Mouse (Mus musculus): ENCODE data around the gene Erc2. TPM values are rescaled to one million over a fixed set of nuclear protein-coding genes. Genes with fewer than 3 reads are reported as not detected.
"Not testable (repeated sequence)": the region's sequence is repeated elsewhere in the genome, so short reads cannot be mapped to it uniquely, and the experiment has no call there.

The Erc2 gene
- 0.90 TPM for polyA plus RNA-seq (2012; fragmentation: generic; extraction: Trizol)
- long read RNA-seq, experiment 1: 0 reads
- long read RNA-seq, experiment 2, partial matches to known transcripts: 0 of 2 reads
- long read RNA-seq, experiment 2, other reads (novel, unspliced or antisense): 2 of 2 reads

DNA sequence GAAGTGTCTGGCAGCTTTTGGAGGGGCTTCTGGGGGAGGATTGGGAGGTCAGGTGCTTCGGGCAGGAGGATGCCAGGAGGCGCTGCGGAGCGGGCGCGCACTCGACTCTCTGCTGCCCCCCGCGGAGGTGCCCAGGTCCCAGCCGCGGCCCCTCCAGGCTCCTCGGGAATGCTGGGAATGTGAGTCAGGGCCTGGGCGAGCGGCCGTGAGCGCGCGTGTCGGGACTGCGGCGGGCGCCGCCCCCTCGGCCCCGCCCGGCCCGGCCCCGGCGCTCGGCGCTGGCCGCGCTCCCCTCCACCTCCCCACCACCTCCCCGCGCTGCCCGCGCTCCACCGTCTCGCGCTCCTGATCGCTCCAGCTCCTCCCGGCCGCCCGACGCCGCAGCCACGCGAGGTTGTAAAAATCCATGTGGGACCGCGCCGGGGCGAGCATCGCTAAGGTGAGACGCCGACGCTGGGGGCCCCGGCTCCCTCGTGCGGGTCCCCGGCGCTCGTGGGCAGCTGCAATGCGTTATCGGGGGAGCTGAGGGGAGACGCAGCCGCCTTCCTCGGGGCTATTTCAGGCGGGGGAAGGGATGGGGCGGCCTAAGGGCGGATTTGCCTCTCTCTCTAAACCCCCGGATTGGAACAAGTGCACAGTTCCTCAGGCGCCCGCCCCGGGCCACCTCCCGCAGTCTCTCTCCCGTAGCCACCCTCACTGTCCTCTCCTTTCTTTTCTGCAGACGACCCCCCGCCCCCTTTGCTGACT is at the start of gene Erc2:
Gene Erc2, plus strand, starts transcription at position 253 of the 747 bp plus-strand sequence.
- Histone ChIP-seq H3K79me2 (ENCODE audit: control insufficient read depth, insufficient read depth) (no peaks in the 10 kb centered on the region), H3ac (ENCODE audit: control insufficient read depth, insufficient read length, low read depth) (peak within 1 kb of the TSS; percentile 22), H3K79me3 (ENCODE audit: low read depth) (no peaks in the 10 kb centered on the region), H3K27me3 (ENCODE audit: control insufficient read depth, insufficient read depth, insufficient read length) (peaks cover 14% of the 10 kb centered on the region), H3K36me3 (ENCODE audit: control insufficient read depth, insufficient read depth) (no peaks in the 10 kb centered on the region), H3K4me3 (ENCODE audit: insufficient read depth, poor library complexity, severe bottlenecking) (peak within 1 kb of the TSS; percentile 32)
- TF ChIP-seq FOSL1 (IDR thresholded peaks at IDR 0.05; ENCODE audit: insufficient read depth, low read length, poor library complexity, severe bottlenecking): no peak
- TF ChIP-seq CTCF (IDR thresholded peaks at IDR 0.05; ENCODE audit: control insufficient read depth, insufficient read depth, insufficient read length): peak; percentile 45
- no peak for TF ChIP-seq MAX (IDR thresholded peaks at IDR 0.05)

DNA sequence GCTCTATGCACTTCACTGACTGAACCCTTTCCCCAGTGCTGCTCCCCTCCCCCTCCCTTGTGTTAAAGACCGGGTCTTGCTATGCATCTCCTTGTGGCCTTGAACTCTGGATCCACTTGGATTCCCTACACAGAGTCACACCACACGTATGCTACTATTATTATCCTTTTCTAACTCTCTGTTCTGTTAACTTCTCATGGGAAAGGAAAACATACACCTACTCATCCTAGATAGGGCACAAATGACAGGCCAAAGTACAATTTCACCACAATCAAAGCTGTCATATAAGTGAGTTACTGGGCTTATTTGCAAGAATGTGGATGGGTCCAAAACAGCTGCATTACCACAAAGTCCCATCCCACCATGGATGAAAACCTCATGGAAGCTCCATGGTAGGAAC is 43.8 kb upstream of the Erc2 start:
- Histone ChIP-seq H3K79me2 (ENCODE audit: control insufficient read depth, insufficient read depth) (no peaks in the 10 kb centered on the region), H3K79me3 (ENCODE audit: low read depth) (no peaks in the 10 kb centered on the region), H3K36me3 (ENCODE audit: control insufficient read depth, insufficient read depth) (no peaks in the 10 kb centered on the region), H3K4me3 (ENCODE audit: insufficient read depth, poor library complexity, severe bottlenecking) (no peak overlapping the region), H3ac (ENCODE audit: control insufficient read depth, insufficient read length, low read depth) (no peak overlapping the region), H3K27me3 (ENCODE audit: control insufficient read depth, insufficient read depth, insufficient read length) (no peaks in the 10 kb centered on the region)
- TF ChIP-seq MAX (IDR thresholded peaks at IDR 0.05) (no peak), MYOG (IDR thresholded peaks at IDR 0.05; ENCODE audit: control insufficient read depth, extremely low read depth, insufficient read length) (no peak), FOSL1 (IDR thresholded peaks at IDR 0.05; ENCODE audit: insufficient read depth, low read length, poor library complexity, severe bottlenecking) (no peak), CTCF (IDR thresholded peaks at IDR 0.05; ENCODE audit: control insufficient read depth, insufficient read depth, insufficient read length) (no peak), MYOD1 (IDR thresholded peaks at IDR 0.05; ENCODE audit: control insufficient read depth, insufficient read length, low read depth) (no peak), USF1 (IDR thresholded peaks at IDR 0.05; ENCODE audit: low read depth) (no peak), CEBPB (IDR thresholded peaks at IDR 0.05; ENCODE audit: low read depth) (no peak)

DNA sequence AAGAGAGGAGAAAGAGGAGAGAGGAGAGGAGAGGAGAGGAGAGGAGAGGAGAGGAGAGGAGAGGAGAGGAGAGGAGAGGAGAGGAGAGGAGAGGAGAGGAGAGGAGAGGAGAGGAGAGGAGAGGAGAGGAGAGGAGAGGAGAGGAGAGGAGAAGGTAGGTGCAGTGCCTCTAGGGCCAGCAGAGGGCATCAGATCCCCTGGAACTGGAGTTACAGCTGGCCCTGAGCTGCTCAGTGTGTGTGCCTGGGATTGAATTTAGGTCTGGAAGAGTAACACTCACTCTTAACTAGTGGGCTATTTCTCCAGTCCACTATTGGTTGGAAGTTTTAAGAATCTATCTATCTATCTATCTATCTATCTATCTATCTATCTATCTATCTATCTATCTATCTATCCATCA is 32.6 kb upstream of the Erc2 start:
- not testable (repeated sequence) for H3K4me3 ChIP-seq (ENCODE audit: insufficient read depth, poor library complexity, severe bottlenecking); H3K27me3 ChIP-seq (ENCODE audit: control insufficient read depth, insufficient read depth, insufficient read length); H3K79me3 ChIP-seq (ENCODE audit: low read depth); H3K79me2 ChIP-seq (ENCODE audit: control insufficient read depth, insufficient read depth); H3ac ChIP-seq (ENCODE audit: control insufficient read depth, insufficient read length, low read depth); H3K36me3 ChIP-seq (ENCODE audit: control insufficient read depth, insufficient read depth)

DNA sequence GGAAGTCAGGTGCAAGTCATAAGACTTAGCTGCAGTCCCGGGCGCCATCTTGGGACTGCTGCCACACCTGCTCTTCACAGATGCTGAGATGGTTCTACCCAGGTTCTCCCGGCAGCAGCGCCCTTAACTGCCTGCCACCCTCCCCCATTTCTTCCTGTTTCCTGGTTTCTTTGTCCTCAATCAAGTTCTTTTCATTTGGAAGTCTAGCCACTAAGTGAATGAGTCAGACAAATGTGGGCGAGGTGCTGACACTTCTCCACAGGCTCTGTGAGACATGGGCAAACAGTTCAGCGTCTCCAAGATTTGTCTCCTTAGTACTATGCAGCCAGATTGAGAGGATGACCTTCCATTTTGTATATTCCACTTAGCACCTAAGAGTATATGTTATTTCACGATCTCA is 30.1 kb upstream of the Erc2 start:
- H3K79me3 ChIP-seq (ENCODE audit: low read depth): no peaks in the 10 kb centered on the region
- no peaks in the 10 kb centered on the region for H3K27me3 ChIP-seq (ENCODE audit: control insufficient read depth, insufficient read depth, insufficient read length)
- H3K4me3 ChIP-seq (ENCODE audit: insufficient read depth, poor library complexity, severe bottlenecking): no peak overlapping the region
- no peaks in the 10 kb centered on the region for H3K36me3 ChIP-seq (ENCODE audit: control insufficient read depth, insufficient read depth)
- no peak overlapping the region for H3ac ChIP-seq (ENCODE audit: control insufficient read depth, insufficient read length, low read depth)
- H3K79me2 ChIP-seq (ENCODE audit: control insufficient read depth, insufficient read depth): no peaks in the 10 kb centered on the region
- no peak for TF ChIP-seq MYOD1 (IDR thresholded peaks at IDR 0.05; ENCODE audit: control insufficient read depth, insufficient read length, low read depth)
- no peak for TF ChIP-seq FOSL1 (IDR thresholded peaks at IDR 0.05; ENCODE audit: insufficient read depth, low read length, poor library complexity, severe bottlenecking)

DNA sequence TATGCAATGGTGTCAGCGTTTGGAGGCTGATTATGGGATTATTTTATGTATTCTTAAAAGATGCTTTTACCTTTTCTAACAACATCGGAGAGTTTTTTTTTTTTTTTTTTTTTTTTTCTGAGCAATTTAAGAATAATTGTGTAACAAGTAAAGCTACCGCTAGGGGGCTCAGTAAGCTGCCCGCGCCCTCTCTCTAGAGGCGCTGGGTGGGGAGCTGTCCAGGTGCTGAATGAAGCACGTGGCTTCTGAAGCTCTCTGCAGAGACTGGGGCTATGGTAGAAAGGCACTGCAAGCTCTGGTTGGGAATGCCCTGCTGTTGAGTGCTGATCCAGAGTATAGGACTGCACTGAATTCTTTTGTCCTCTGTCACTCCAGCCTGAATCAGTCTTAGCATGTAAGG is 26.0 kb upstream of the Erc2 start:
- no peaks in the 10 kb centered on the region for H3K79me3 ChIP-seq (ENCODE audit: low read depth)
- TF ChIP-seq CTCF (IDR thresholded peaks at IDR 0.05; ENCODE audit: control insufficient read depth, insufficient read depth, insufficient read length) (no peak), MAX (IDR thresholded peaks at IDR 0.05) (peak; percentile 97), FOSL1 (IDR thresholded peaks at IDR 0.05; ENCODE audit: insufficient read depth, low read length, poor library complexity, severe bottlenecking) (no peak), CEBPB (IDR thresholded peaks at IDR 0.05; ENCODE audit: low read depth) (no peak), USF1 (IDR thresholded peaks at IDR 0.05; ENCODE audit: low read depth) (peak; percentile 69), MYOG (IDR thresholded peaks at IDR 0.05; ENCODE audit: control insufficient read depth, extremely low read depth, insufficient read length) (no peak)
- H3K27me3 ChIP-seq (ENCODE audit: control insufficient read depth, insufficient read depth, insufficient read length): no peaks in the 10 kb centered on the region
- H3ac ChIP-seq (ENCODE audit: control insufficient read depth, insufficient read length, low read depth): no peak overlapping the region
- H3K4me3 ChIP-seq (ENCODE audit: insufficient read depth, poor library complexity, severe bottlenecking): no peak overlapping the region
- no peaks in the 10 kb centered on the region for H3K36me3 ChIP-seq (ENCODE audit: control insufficient read depth, insufficient read depth)
- no peaks in the 10 kb centered on the region for H3K79me2 ChIP-seq (ENCODE audit: control insufficient read depth, insufficient read depth)

DNA sequence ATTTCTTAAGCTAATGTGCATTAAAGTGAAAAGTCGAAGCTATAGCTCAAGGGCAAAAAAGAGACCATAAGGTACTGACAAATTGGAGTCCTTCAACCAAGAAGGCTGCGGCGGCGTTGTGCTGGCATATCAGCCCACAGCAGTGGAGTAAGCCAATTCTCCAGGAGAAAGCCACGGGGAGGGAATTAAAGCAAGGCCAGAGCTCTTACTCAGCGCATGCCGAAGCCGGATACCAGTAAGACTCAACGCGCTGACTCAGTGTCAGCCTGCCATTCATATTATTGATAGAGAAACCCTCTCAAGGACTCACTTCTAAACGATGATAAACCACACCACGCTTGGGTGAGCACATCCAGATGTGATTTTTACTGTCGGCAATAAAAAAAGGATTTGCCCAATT is 20.1 kb upstream of the Erc2 start:
- Histone ChIP-seq H3K36me3 (ENCODE audit: control insufficient read depth, insufficient read depth) (no peaks in the 10 kb centered on the region), H3K4me3 (ENCODE audit: insufficient read depth, poor library complexity, severe bottlenecking) (no peak overlapping the region), H3K27me3 (ENCODE audit: control insufficient read depth, insufficient read depth, insufficient read length) (no peaks in the 10 kb centered on the region), H3K79me3 (ENCODE audit: low read depth) (no peaks in the 10 kb centered on the region), H3K79me2 (ENCODE audit: control insufficient read depth, insufficient read depth) (no peaks in the 10 kb centered on the region), H3ac (ENCODE audit: control insufficient read depth, insufficient read length, low read depth) (no peak overlapping the region)
- no peak for TF ChIP-seq FOSL1 (IDR thresholded peaks at IDR 0.05; ENCODE audit: insufficient read depth, low read length, poor library complexity, severe bottlenecking)
